Mouse (Mus musculus): ENCODE results near the gene Gm16434. TPM values are rescaled to one million over a fixed set of nuclear protein-coding genes. Genes with fewer than 3 reads are reported as not detected.
"Not testable (repeated sequence)": the region's sequence is repeated elsewhere in the genome, so short reads cannot be mapped to it uniquely, and the experiment has no call there.

The Gm16434 gene
- total RNA-seq (2014; rRNA removed) (not detected in 2 replicates), polyA plus RNA-seq (2015; fragmentation: Nextera tagmentation; extraction: Ambion mirVana) (not detected in 2 replicates)

- H3K4me3 ChIP-seq (ENCODE audit: low read length); H3K36me3 ChIP-seq (ENCODE audit: insufficient read depth, low read length); H3K9me3 ChIP-seq (ENCODE audit: low read length); DNase-seq (ENCODE audit: low spot score); H3K4me1 ChIP-seq (ENCODE audit: insufficient read depth, low read length); H3K27me3 ChIP-seq (ENCODE audit: insufficient read depth, low read length); H3K27ac ChIP-seq; H3K9ac ChIP-seq (replicated peaks; ENCODE audit: low read length); ATAC-seq; H3K4me2 ChIP-seq (ENCODE audit: low read depth, low read length): not testable (repeated sequence)
- WGBS: no CpG with 5 or more reads among the region's 2 CpGs
These were observed at the start of gene Gm16434 for GRCm38 (mm10) chr14:7194440-7194839. TSS of gene Gm16434 (minus strand) at chr14:7194540.

- not testable (repeated sequence) for ATAC-seq; H3K27me3 ChIP-seq (ENCODE audit: insufficient read depth, low read length); H3K9me3 ChIP-seq (ENCODE audit: low read length); H3K4me1 ChIP-seq (ENCODE audit: insufficient read depth, low read length); H3K4me3 ChIP-seq (ENCODE audit: low read length); H3K4me2 ChIP-seq (ENCODE audit: low read depth, low read length); H3K36me3 ChIP-seq (ENCODE audit: insufficient read depth, low read length); H3K27ac ChIP-seq; H3K9ac ChIP-seq (replicated peaks; ENCODE audit: low read length)
- WGBS: under 1% methylated on average over 7 of the region's 10 CpGs
- DNase-seq (ENCODE audit: low spot score): peak; percentile 59
- TF ChIP-seq CTCF (IDR thresholded peaks at IDR 0.05; ENCODE audit: low read depth): peak; percentile 58
These were observed 49.2 kb upstream of the Gm16434 start for GRCm38 (mm10) chr14:7243498-7243897.

GRCm38 (mm10) chr14:7200070-7200469, 5.7 kb upstream of the Gm16434 start:
- not testable (repeated sequence) for H3K4me1 ChIP-seq (ENCODE audit: insufficient read depth, low read length); H3K4me2 ChIP-seq (ENCODE audit: low read depth, low read length); H3K27ac ChIP-seq; ATAC-seq; H3K27me3 ChIP-seq (ENCODE audit: insufficient read depth, low read length); H3K9me3 ChIP-seq (ENCODE audit: low read length); H3K36me3 ChIP-seq (ENCODE audit: insufficient read depth, low read length); DNase-seq (ENCODE audit: low spot score); H3K4me3 ChIP-seq (ENCODE audit: low read length); H3K9ac ChIP-seq (replicated peaks; ENCODE audit: low read length)
- WGBS: 85% methylated on average over 2 of the region's 3 CpGs

GRCm38 (mm10) chr14:7174483-7174971, 19.8 kb downstream of the Gm16434 start, which contains the start of gene Gm3512:
TSS of gene Gm3512 (minus strand) at chr14:7174533.
- H3K27ac ChIP-seq; H3K9me3 ChIP-seq (ENCODE audit: low read length); DNase-seq (ENCODE audit: low spot score); H3K36me3 ChIP-seq (ENCODE audit: insufficient read depth, low read length); H3K4me2 ChIP-seq (ENCODE audit: low read depth, low read length); H3K4me3 ChIP-seq (ENCODE audit: low read length); H3K27me3 ChIP-seq (ENCODE audit: insufficient read depth, low read length); H3K9ac ChIP-seq (replicated peaks; ENCODE audit: low read length); H3K4me1 ChIP-seq (ENCODE audit: insufficient read depth, low read length): not testable (repeated sequence)
- ATAC-seq: 0 out of 2 replicates have a peak, but pooled peaks have one; percentile 55
- WGBS: no CpG with 5 or more reads among the region's 37 CpGs

Other genes starting within 250 kb of the Gm16434 start
- gene Gm6356, start 220.7 kb downstream of the Gm16434 start, total RNA-seq (2014; rRNA removed): not detected in 2 replicates
- not detected in 2 replicates for gene Gm6356, start 220.7 kb downstream of the Gm16434 start, polyA plus RNA-seq (2015; fragmentation: Nextera tagmentation; extraction: Ambion mirVana)
- gene Gm10406, start 167.1 kb downstream of the Gm16434 start, total RNA-seq (2014; rRNA removed): 1.9 and 2.8 TPM in 2 replicates
- 3.9 and 4.4 TPM in 2 replicates for gene Gm10406, start 167.1 kb downstream of the Gm16434 start, polyA plus RNA-seq (2015; fragmentation: Nextera tagmentation; extraction: Ambion mirVana)
- not detected in 2 replicates for gene Gm3685, start 149.6 kb downstream of the Gm16434 start, total RNA-seq (2014; rRNA removed)
- not detected in 2 replicates for gene Gm3685, start 149.6 kb downstream of the Gm16434 start, polyA plus RNA-seq (2015; fragmentation: Nextera tagmentation; extraction: Ambion mirVana)
- gene Gm3696, start 93.9 kb downstream of the Gm16434 start, total RNA-seq (2014; rRNA removed): 5.1 and 5.2 TPM in 2 replicates
- 5.5 and 7.1 TPM in 2 replicates for gene Gm3696, start 93.9 kb downstream of the Gm16434 start, polyA plus RNA-seq (2015; fragmentation: Nextera tagmentation; extraction: Ambion mirVana)
- not detected in 2 replicates for gene Gm6676, start 69.1 kb downstream of the Gm16434 start, total RNA-seq (2014; rRNA removed)
- not detected in 2 replicates for gene Gm6676, start 69.1 kb downstream of the Gm16434 start, polyA plus RNA-seq (2015; fragmentation: Nextera tagmentation; extraction: Ambion mirVana)
- 4.6 and 5.0 TPM in 2 replicates for gene Gm3512, start 20.0 kb downstream of the Gm16434 start, total RNA-seq (2014; rRNA removed)
- gene Gm3512, start 20.0 kb downstream of the Gm16434 start, polyA plus RNA-seq (2015; fragmentation: Nextera tagmentation; extraction: Ambion mirVana): 7.8 and 9.2 TPM in 2 replicates
- gene Gm3727, start 70.2 kb upstream of the Gm16434 start, total RNA-seq (2014; rRNA removed): not detected in 2 replicates
- gene Gm3727, start 70.2 kb upstream of the Gm16434 start, polyA plus RNA-seq (2015; fragmentation: Nextera tagmentation; extraction: Ambion mirVana): not detected in 2 replicates
- 5.6 and 6.0 TPM in 2 replicates for gene Gm3739, start 120.5 kb upstream of the Gm16434 start, total RNA-seq (2014; rRNA removed)
- 7.4 and 8.4 TPM in 2 replicates for gene Gm3739, start 120.5 kb upstream of the Gm16434 start, polyA plus RNA-seq (2015; fragmentation: Nextera tagmentation; extraction: Ambion mirVana)
- not detected in 2 replicates for gene Gm5797, start 137.9 kb upstream of the Gm16434 start, total RNA-seq (2014; rRNA removed)
- gene Gm5797, start 137.9 kb upstream of the Gm16434 start, polyA plus RNA-seq (2015; fragmentation: Nextera tagmentation; extraction: Ambion mirVana): not detected in 2 replicates
- gene Gm8374, start 170.6 kb upstream of the Gm16434 start, total RNA-seq (2014; rRNA removed): not detected in 2 replicates
- not detected in 2 replicates for gene Gm8374, start 170.6 kb upstream of the Gm16434 start, polyA plus RNA-seq (2015; fragmentation: Nextera tagmentation; extraction: Ambion mirVana)

All from hindbrain, postnatal 0 days (tissue).